Mouse (Mus musculus): ENCODE results near the gene Itsn1. TPM values are rescaled to one million over a fixed set of nuclear protein-coding genes. Genes with fewer than 3 reads are reported as not detected.

Itsn1 gene
- polyA plus RNA-seq, 2 experiments: 24.8 to 46.6 TPM

- DNase-seq (ENCODE audit: low spot score): no peak
- H3K4me3 ChIP-seq (replicated peaks; ENCODE audit: low read length): no peak overlapping the region
Measured at GRCm38 (mm10) chr16:91918461-91918860, 189.4 kb downstream of the Itsn1 start.

GRCm38 (mm10) chr16:91919056-91919455, 190.0 kb downstream of the Itsn1 start:
- no peaks in the 10 kb centered on the region for H3K9me3 ChIP-seq (ENCODE audit: control insufficient read depth, low read length)
- peaks cover 9% of the 10 kb centered on the region for H3K4me1 ChIP-seq (ENCODE audit: control insufficient read depth, insufficient read depth, low read length)
- 59% methylated on average over 6 of the region's 6 CpGs for WGBS
- no peak for DNase-seq (ENCODE audit: low spot score)
- no peak for ATAC-seq (ENCODE audit: low FRiP score, low read depth)
- H3K36me3 ChIP-seq (ENCODE audit: control insufficient read depth, insufficient read depth, low read length): peaks cover 13% of the 10 kb centered on the region
- no peak overlapping the region for H3K27ac ChIP-seq (replicated peaks; ENCODE audit: low read depth, low read length)
- no peak overlapping the region for H3K4me3 ChIP-seq (replicated peaks; ENCODE audit: low read length)
- no peak overlapping the region for H3K9ac ChIP-seq (ENCODE audit: low read depth, low read length, severe bottlenecking)
- H3K27me3 ChIP-seq (ENCODE audit: control insufficient read depth, insufficient read depth, low read length): no peaks in the 10 kb centered on the region
- TF ChIP-seq POLR2A (IDR thresholded peaks at IDR 0.05; ENCODE audit: borderline replicate concordance, extremely low read depth, insufficient read depth, insufficient read length): no peak
- H3K4me2 ChIP-seq (replicated peaks; ENCODE audit: low read depth, low read length, severe bottlenecking): no peak overlapping the region

More at GRCm38 (mm10) chr16:91918461-91918860, 189.4 kb downstream of the Itsn1 start:
- Histone ChIP-seq H3K36me3 (ENCODE audit: control insufficient read depth, insufficient read depth, low read length) (peaks cover 7% of the 10 kb centered on the region; the same call in 1 of the 2 replicates), H3K27ac (replicated peaks; ENCODE audit: low read depth, low read length) (no peak overlapping the region), H3K4me1 (ENCODE audit: control insufficient read depth, insufficient read depth, low read length) (peaks cover 9% of the 10 kb centered on the region), H3K9ac (ENCODE audit: low read depth, low read length, severe bottlenecking) (no peak overlapping the region), H3K4me2 (replicated peaks; ENCODE audit: low read depth, low read length, severe bottlenecking) (no peak overlapping the region), H3K9me3 (ENCODE audit: control insufficient read depth, low read length) (no peaks in the 10 kb centered on the region), H3K27me3 (ENCODE audit: control insufficient read depth, insufficient read depth, low read length) (no peaks in the 10 kb centered on the region)
- TF ChIP-seq POLR2A (IDR thresholded peaks at IDR 0.05; ENCODE audit: borderline replicate concordance, extremely low read depth, insufficient read depth, insufficient read length): no peak
- 71% methylated on average over 4 of the region's 4 CpGs for WGBS
- no peak for ATAC-seq (ENCODE audit: low FRiP score, low read depth)

GRCm38 (mm10) chr16:91921340-91921739, 192.3 kb downstream of the Itsn1 start:
- Histone ChIP-seq H3K9ac (ENCODE audit: low read depth, low read length, severe bottlenecking) (no peak overlapping the region), H3K36me3 (ENCODE audit: control insufficient read depth, insufficient read depth, low read length) (peaks cover 36% of the 10 kb centered on the region), H3K4me1 (ENCODE audit: control insufficient read depth, insufficient read depth, low read length) (peaks cover 9% of the 10 kb centered on the region), H3K4me3 (replicated peaks; ENCODE audit: low read length) (no peak overlapping the region), H3K27me3 (ENCODE audit: control insufficient read depth, insufficient read depth, low read length) (no peaks in the 10 kb centered on the region), H3K27ac (replicated peaks; ENCODE audit: low read depth, low read length) (no peak overlapping the region), H3K4me2 (replicated peaks; ENCODE audit: low read depth, low read length, severe bottlenecking) (no peak overlapping the region), H3K9me3 (ENCODE audit: control insufficient read depth, low read length) (no peaks in the 10 kb centered on the region)
- WGBS: 84% methylated on average over 11 of the region's 11 CpGs
- no peak for TF ChIP-seq POLR2A (IDR thresholded peaks at IDR 0.05; ENCODE audit: borderline replicate concordance, extremely low read depth, insufficient read depth, insufficient read length)
- ATAC-seq (ENCODE audit: low FRiP score, low read depth) (no peak), DNase-seq (ENCODE audit: low spot score) (no peak)

- Histone ChIP-seq H3K36me3 (ENCODE audit: control insufficient read depth, insufficient read depth, low read length) (peaks cover 52% of the 10 kb centered on the region), H3K9ac (ENCODE audit: low read depth, low read length, severe bottlenecking) (no peak overlapping the region), H3K4me1 (ENCODE audit: control insufficient read depth, insufficient read depth, low read length) (peaks cover 1% of the 10 kb centered on the region; the same call in 1 of the 2 replicates), H3K4me2 (replicated peaks; ENCODE audit: low read depth, low read length, severe bottlenecking) (no peak overlapping the region), H3K27me3 (ENCODE audit: control insufficient read depth, insufficient read depth, low read length) (no peaks in the 10 kb centered on the region), H3K4me3 (replicated peaks; ENCODE audit: low read length) (no peak overlapping the region), H3K27ac (replicated peaks; ENCODE audit: low read depth, low read length) (no peak overlapping the region), H3K9me3 (ENCODE audit: control insufficient read depth, low read length) (no peaks in the 10 kb centered on the region)
- ATAC-seq (ENCODE audit: low FRiP score, low read depth): no peak
- no peak for DNase-seq (ENCODE audit: low spot score)
- WGBS: 81% methylated on average over 8 of the region's 8 CpGs
- no peak for TF ChIP-seq POLR2A (IDR thresholded peaks at IDR 0.05; ENCODE audit: borderline replicate concordance, extremely low read depth, insufficient read depth, insufficient read length)
Measured at GRCm38 (mm10) chr16:91922939-91923338, 193.9 kb downstream of the Itsn1 start.

- Histone ChIP-seq H3K27me3 (ENCODE audit: control insufficient read depth, insufficient read depth, low read length) (no peaks in the 10 kb centered on the region), H3K27ac (replicated peaks; ENCODE audit: low read depth, low read length) (no peak overlapping the region), H3K4me1 (ENCODE audit: control insufficient read depth, insufficient read depth, low read length) (no peaks in the 10 kb centered on the region), H3K9ac (ENCODE audit: low read depth, low read length, severe bottlenecking) (no peak overlapping the region), H3K36me3 (ENCODE audit: control insufficient read depth, insufficient read depth, low read length) (peaks cover 66% of the 10 kb centered on the region), H3K9me3 (ENCODE audit: control insufficient read depth, low read length) (no peaks in the 10 kb centered on the region), H3K4me3 (replicated peaks; ENCODE audit: low read length) (no peak overlapping the region), H3K4me2 (replicated peaks; ENCODE audit: low read depth, low read length, severe bottlenecking) (no peak overlapping the region)
- DNase-seq (ENCODE audit: low spot score): no peak
- WGBS: 88% methylated on average over 8 of the region's 8 CpGs
- no peak for ATAC-seq (ENCODE audit: low FRiP score, low read depth)
- no peak for TF ChIP-seq POLR2A (IDR thresholded peaks at IDR 0.05; ENCODE audit: borderline replicate concordance, extremely low read depth, insufficient read depth, insufficient read length)
Measured at GRCm38 (mm10) chr16:91924426-91924825, 195.3 kb downstream of the Itsn1 start.
